Mouse (Mus musculus): ENCODE results near the gene Kcnmb2.

Kcnmb2 gene

GRCm38 (mm10) chr3:31902504-31903330, at the start of gene Kcnmb2:
TSS of gene Kcnmb2 (plus strand) at chr3:31902507.
- peak; percentile 36 to 52 for DNase-seq

- DNase-seq = no peak
Measured at GRCm38 (mm10) chr3:31863522-31863921, 38.8 kb upstream of the Kcnmb2 start.

- no peak for DNase-seq
Measured at GRCm38 (mm10) chr3:31864070-31864469, 38.2 kb upstream of the Kcnmb2 start.

- no peak for DNase-seq
Measured at GRCm38 (mm10) chr3:31871461-31871860, 30.8 kb upstream of the Kcnmb2 start.

GRCm38 (mm10) chr3:31882621-31883131, 19.6 kb upstream of the Kcnmb2 start:
- no peak for DNase-seq

- no peak for DNase-seq
Measured at GRCm38 (mm10) chr3:31892653-31893052, 9.7 kb upstream of the Kcnmb2 start.

- DNase-seq = peak in 1 of 2 experiments; percentile 14
Measured at GRCm38 (mm10) chr3:31903506-31903905, 1.2 kb downstream of the Kcnmb2 start.

- no peak for DNase-seq
Measured at GRCm38 (mm10) chr3:31904156-31904555, 1.8 kb downstream of the Kcnmb2 start.

GRCm38 (mm10) chr3:31911168-31911567, 8.9 kb downstream of the Kcnmb2 start:
- no peak for DNase-seq

GRCm38 (mm10) chr3:31911690-31912089, 9.4 kb downstream of the Kcnmb2 start:
- DNase-seq = no peak

GRCm38 (mm10) chr3:31928544-31928943, 26.2 kb downstream of the Kcnmb2 start:
- DNase-seq = peak; percentile 45 to 59

GRCm38 (mm10) chr3:31934704-31935103, 32.4 kb downstream of the Kcnmb2 start:
- no peak for DNase-seq

- DNase-seq = no peak
Measured at GRCm38 (mm10) chr3:31941478-31941877, 39.2 kb downstream of the Kcnmb2 start.

- DNase-seq = no peak
Measured at GRCm38 (mm10) chr3:31954213-31954612, 51.9 kb downstream of the Kcnmb2 start.

- no peak for DNase-seq
Measured at GRCm38 (mm10) chr3:31955004-31955403, 52.7 kb downstream of the Kcnmb2 start.

GRCm38 (mm10) chr3:31959821-31960220, 57.5 kb downstream of the Kcnmb2 start:
- peak; percentile 62 to 63 for DNase-seq

- no peak for DNase-seq
Measured at GRCm38 (mm10) chr3:31961175-31961574, 58.9 kb downstream of the Kcnmb2 start.

- DNase-seq = no peak
Measured at GRCm38 (mm10) chr3:31963076-31963475, 60.8 kb downstream of the Kcnmb2 start.

- DNase-seq = no peak
Measured at GRCm38 (mm10) chr3:31979661-31980060, 77.4 kb downstream of the Kcnmb2 start.

- DNase-seq = peak; percentile 9 to 11
Measured at GRCm38 (mm10) chr3:31982444-31982843, 80.1 kb downstream of the Kcnmb2 start.

- no peak for DNase-seq
Measured at GRCm38 (mm10) chr3:31985103-31985502, 82.8 kb downstream of the Kcnmb2 start.

GRCm38 (mm10) chr3:31991526-31992045, 89.3 kb downstream of the Kcnmb2 start:
- DNase-seq = no peak

GRCm38 (mm10) chr3:32011566-32011965, 109.3 kb downstream of the Kcnmb2 start:
- DNase-seq = no peak
